Mouse (Mus musculus) layer of hippocampus, postnatal 10 days (tissue): ENCODE data around the gene Avpr1b. TPM values are rescaled to one million over a fixed set of nuclear protein-coding genes. Genes with fewer than 3 reads are reported as not detected.

ENCODE experiments used
- total RNA-seq, 2 experiments: library from RNA; stranded (reverse); gene quantifications; 2 replicates each; pipeline ENCODE4 v1.2.3; 2021

Gene Avpr1b
- total RNA-seq, 2 experiments from 2014 or later: 0.23 to 0.36 TPM

Other genes starting within 250 kb of the Avpr1b start
- 100 to 1,000 TPM; 125 to 129 TPM for gene Srgap2, start 71.9 kb upstream of the Avpr1b start, total RNA-seq
- 1 to 10 TPM; 1.5 to 1.7 TPM for gene Fam72a, start 71.3 kb upstream of the Avpr1b start, total RNA-seq
- under 1 TPM in 1 of 2 experiments, not detected in 1; 0.39 TPM for gene Ctse, start 39.1 kb downstream of the Avpr1b start, total RNA-seq
- 1 to 10 TPM; 1.7 to 2.8 TPM for gene Rab7b, start 89.5 kb downstream of the Avpr1b start, total RNA-seq
- under 1 TPM; 0.34 to 0.47 TPM for gene Slc26a9, start 144.8 kb downstream of the Avpr1b start, total RNA-seq
- gene Pm20d1, start 198.1 kb downstream of the Avpr1b start, total RNA-seq: 1 to 10 TPM in 1 of 2 experiments, under 1 TPM in 1; 0.75 to 1.8 TPM
- 10 to 100 TPM; 53.0 to 59.9 TPM for gene Slc41a1, start 228.3 kb downstream of the Avpr1b start, total RNA-seq